Mouse (Mus musculus) embryonic facial prominence, embryonic 12.5 days (tissue): Measurements from ENCODE around the gene Tmsb4x. TPM values are rescaled to one million over a fixed set of nuclear protein-coding genes. Genes with fewer than 3 reads are reported as not detected.

Experiments
- ATAC-seq: fragments of 200-750 bp; cut with Nextera tagmentation; 2 replicates; pipeline ENCODE4 v1.8.0; 2017; ENCODE audit not compliant: insufficient number of reproducible peaks, insufficient read depth, low FRiP score, low TSS enrichment
- H3K27ac ChIP-seq: fragments of 300-500 bp; sonication (generic); 2 replicates; pipeline ENCODE4 v1.5.1; 2016; ENCODE audit warnings: mild to moderate bottlenecking
- H3K27me3 ChIP-seq: fragments of 300-500 bp; sonication (generic); 2 replicates; pipeline ENCODE4 v1.6.1; 2016; ENCODE audit warnings: mild to moderate bottlenecking, moderate library complexity
- H3K36me3 ChIP-seq: fragments of 300-500 bp; sonication (generic); 2 replicates; pipeline ENCODE4 v1.6.1; 2016; ENCODE audit warnings: mild to moderate bottlenecking
- H3K4me1 ChIP-seq: fragments of 300-500 bp; sonication (generic); 2 replicates; pipeline ENCODE4 v1.6.1; 2016
- H3K4me2 ChIP-seq: fragments of 300-500 bp; sonication (generic); replicated peaks from 2 replicates; pipeline ENCODE4 v1.6.1; 2016; ENCODE audit warnings: mild to moderate bottlenecking, moderate library complexity
- H3K4me3 ChIP-seq: fragments of 300-500 bp; sonication (generic); 2 replicates; pipeline ENCODE4 v1.5.1; 2016; ENCODE audit warnings: mild to moderate bottlenecking
- H3K9ac ChIP-seq: fragments of 300-500 bp; sonication (generic); 2 replicates; pipeline ENCODE4 v1.6.1; 2016; ENCODE audit warnings: mild to moderate bottlenecking, moderate library complexity
- H3K9me3 ChIP-seq: fragments of 300-500 bp; sonication (generic); 2 replicates; pipeline ENCODE4 v1.6.1; 2016; ENCODE audit warnings: mild to moderate bottlenecking, moderate library complexity
- WGBS: fragments of 180-500 bp; shearing (Covaris S2); methylation state at CpG from one replicate; pipeline ENCODE4 v1.1.7; 2016; 5-methylcytosine and 5-hydroxymethylcytosine counted together
- polyA plus RNA-seq: library from polyadenylated mRNA; unstranded; fragments of >200 nt; fragmentation: Nextera tagmentation; extraction: Ambion mirVana; gene quantifications from 2 replicates; pipeline ENCODE4 v1.2.1, GENCODE M21; 2016

Tmsb4x gene
- polyA plus RNA-seq: 3,040 and 3,195 TPM in 2 replicates

DNA sequence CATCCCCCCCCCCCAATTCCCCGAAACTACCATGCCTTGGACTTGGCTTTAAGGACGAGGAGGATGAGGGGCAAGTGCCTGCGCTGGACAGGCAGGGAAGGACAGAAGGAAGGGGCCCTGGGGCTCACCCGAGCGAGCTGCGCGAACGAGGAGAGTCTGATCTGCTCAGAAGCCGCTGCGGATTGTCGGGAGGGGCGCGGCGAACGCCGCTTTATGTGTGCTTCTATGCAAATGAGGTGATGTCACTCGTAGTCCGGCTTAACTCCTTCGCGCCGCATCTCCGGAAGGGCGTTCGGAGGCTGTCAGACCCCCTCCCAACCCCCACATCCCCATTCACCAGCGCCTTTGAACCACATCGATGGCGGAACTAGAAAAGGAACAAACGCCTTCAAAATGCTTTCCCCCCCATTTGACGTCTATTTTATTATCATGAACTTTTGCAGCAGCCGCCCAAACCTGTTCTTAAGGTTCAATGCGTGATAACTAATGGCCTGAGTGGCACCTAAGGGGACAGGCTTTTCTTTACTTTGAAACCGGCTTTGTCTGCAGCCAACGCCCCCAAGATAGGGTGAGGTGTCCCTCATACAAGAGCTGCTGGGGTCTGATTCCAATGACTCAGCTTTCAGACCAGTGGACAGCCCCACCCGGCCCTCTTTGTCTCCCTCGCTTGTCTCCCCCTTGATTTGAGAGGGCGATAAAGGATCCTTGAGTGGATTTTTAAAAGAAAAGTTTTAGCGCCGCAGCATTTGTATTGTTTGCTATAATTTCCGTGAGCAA is at the start of gene Tmsb4x:
Tmsb4x (minus strand) TSS at position 338 of the 777 bp plus-strand sequence.
- Histone ChIP-seq H3K4me3 (peak within 1 kb of the TSS; percentile 52), H3K9me3 (no peaks in the 10 kb centered on the region), H3K9ac (peak within 1 kb of the TSS; percentile 68), H3K4me1 (no peaks in the 10 kb centered on the region), H3K27me3 (peaks cover 21% of the 10 kb centered on the region), H3K36me3 (no peaks in the 10 kb centered on the region), H3K4me2 (peak within 1 kb of the TSS; percentile 45), H3K27ac (peak within 1 kb of the TSS; percentile 83)
- ATAC-seq: peak; percentile 79
- WGBS: 27% methylated on average over 39 of the region's 39 CpGs

- WGBS: 96% methylated on average over 3 of the region's 3 CpGs
These were observed 32.6 kb upstream of the Tmsb4x start for GRCm38 (mm10) chrX:167241736-167242135.

GRCm38 (mm10) chrX:167239293-167239921 is 30.3 kb upstream of the Tmsb4x start:
- ATAC-seq: peak; percentile 87
- H3K4me1 ChIP-seq: no peaks in the 10 kb centered on the region
- H3K27ac ChIP-seq: no peak overlapping the region
- H3K4me2 ChIP-seq: no peak overlapping the region
- H3K9me3 ChIP-seq: no peaks in the 10 kb centered on the region
- H3K36me3 ChIP-seq: no peaks in the 10 kb centered on the region
- no peak overlapping the region for H3K4me3 ChIP-seq
- peaks cover 5% of the 10 kb centered on the region; the same call in 1 of the 2 replicates for H3K27me3 ChIP-seq
- 45% methylated on average over 9 of the region's 9 CpGs for WGBS
- H3K9ac ChIP-seq: no peak overlapping the region

More at GRCm38 (mm10) chrX:167241736-167242135, 32.6 kb upstream of the Tmsb4x start:
- Histone ChIP-seq H3K4me1 (no peaks in the 10 kb centered on the region), H3K4me2 (no peak overlapping the region), H3K27me3 (0 out of 2 replicates have a peak, but pooled peaks cover 5% of the 10 kb centered on the region), H3K27ac (no peak overlapping the region), H3K4me3 (no peak overlapping the region), H3K9ac (no peak overlapping the region), H3K36me3 (no peaks in the 10 kb centered on the region), H3K9me3 (no peaks in the 10 kb centered on the region)
- ATAC-seq: no peak

- Histone ChIP-seq H3K4me1 (no peaks in the 10 kb centered on the region), H3K9ac (no peak overlapping the region), H3K9me3 (no peaks in the 10 kb centered on the region), H3K4me3 (no peak overlapping the region), H3K4me2 (no peak overlapping the region), H3K36me3 (no peaks in the 10 kb centered on the region), H3K27me3 (peaks cover 7% of the 10 kb centered on the region; the same call in 1 of the 2 replicates), H3K27ac (0 out of 2 replicates have a peak overlapping the region, but pooled peaks have one; percentile 1)
- ATAC-seq: peak; percentile 67; the same call in 1 of the 2 replicates
- 26% methylated on average over 9 of the region's 9 CpGs for WGBS
These were observed 24.1 kb upstream of the Tmsb4x start for GRCm38 (mm10) chrX:167233104-167233687.

DNA sequence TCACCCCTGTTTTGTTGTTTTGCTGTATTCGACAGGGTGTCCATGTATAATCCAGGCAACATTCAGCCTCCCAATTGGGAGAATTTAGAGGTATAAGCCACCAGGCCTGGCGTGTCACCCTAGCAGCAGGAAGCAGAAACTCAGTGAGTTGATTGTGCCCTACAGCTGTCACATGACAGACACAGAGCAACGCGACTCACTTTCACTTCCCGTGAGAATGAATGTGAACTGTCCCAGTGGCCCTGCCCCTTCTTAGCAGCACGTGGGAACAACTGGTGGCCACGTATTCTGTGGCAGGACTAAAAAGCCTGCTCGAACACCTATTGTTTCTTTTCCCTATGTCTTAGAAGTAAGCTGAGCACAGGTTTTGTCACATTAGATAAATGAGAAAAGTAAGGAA is 22.0 kb upstream of the Tmsb4x start:
- Histone ChIP-seq H3K9ac (no peak overlapping the region), H3K4me1 (no peaks in the 10 kb centered on the region), H3K4me3 (no peak overlapping the region), H3K27me3 (peaks cover 7% of the 10 kb centered on the region; the same call in 1 of the 2 replicates), H3K4me2 (no peak overlapping the region), H3K27ac (no peak overlapping the region), H3K9me3 (no peaks in the 10 kb centered on the region), H3K36me3 (no peaks in the 10 kb centered on the region)
- 53% methylated on average over 8 of the region's 8 CpGs for WGBS
- ATAC-seq: no peak

DNA sequence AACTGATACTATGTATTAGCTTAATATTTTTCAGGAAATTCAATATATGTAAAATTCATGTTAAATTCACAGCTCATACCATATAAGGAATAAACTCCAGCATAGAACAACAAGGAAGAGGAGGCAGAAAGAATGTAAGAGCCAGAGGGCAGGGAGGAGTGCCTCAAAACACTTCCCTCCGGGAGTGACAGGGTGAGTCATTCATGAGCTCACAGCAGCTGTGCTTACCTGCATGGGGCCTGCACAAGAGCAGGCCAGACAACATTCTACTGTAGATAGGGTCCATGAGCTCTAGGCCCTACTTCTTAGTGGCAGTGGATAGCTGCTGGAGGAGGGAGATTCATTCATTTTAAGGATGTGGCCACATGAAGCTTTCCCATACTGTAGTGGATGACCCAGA is 20.7 kb upstream of the Tmsb4x start:
- Histone ChIP-seq H3K36me3 (no peaks in the 10 kb centered on the region), H3K27me3 (peaks cover 7% of the 10 kb centered on the region; the same call in 1 of the 2 replicates), H3K4me3 (no peak overlapping the region), H3K9me3 (no peaks in the 10 kb centered on the region), H3K4me2 (no peak overlapping the region), H3K4me1 (no peaks in the 10 kb centered on the region), H3K9ac (no peak overlapping the region), H3K27ac (no peak overlapping the region)
- ATAC-seq: no peak
- 50% methylated on average over 1 of the region's 1 CpGs for WGBS

DNA sequence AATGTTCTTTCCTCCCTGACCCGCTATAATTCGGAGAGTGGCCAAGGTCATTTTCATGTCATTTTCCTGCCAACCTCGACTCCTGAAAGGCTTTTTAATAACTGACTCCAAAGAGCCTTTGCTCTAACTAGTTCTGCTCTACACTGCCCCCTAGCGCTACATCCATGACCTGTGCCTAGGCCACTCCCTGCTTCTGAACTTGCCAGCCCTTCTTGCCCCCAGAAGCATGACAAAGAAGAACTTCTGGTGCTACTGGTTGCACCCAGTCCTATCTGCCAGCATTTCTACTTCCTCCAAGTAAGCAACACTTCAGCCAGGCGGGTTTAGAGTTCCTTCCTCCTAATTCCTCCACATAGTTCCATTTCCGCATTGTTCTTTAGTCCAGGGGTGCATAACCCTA is 20.1 kb upstream of the Tmsb4x start:
- no peak for ATAC-seq
- 0 out of 2 replicates have a peak, but pooled peaks cover 7% of the 10 kb centered on the region for H3K27me3 ChIP-seq
- no peak overlapping the region for H3K4me3 ChIP-seq
- H3K27ac ChIP-seq: no peak overlapping the region
- no peaks in the 10 kb centered on the region for H3K4me1 ChIP-seq
- H3K36me3 ChIP-seq: no peaks in the 10 kb centered on the region
- 42% methylated on average over 6 of the region's 6 CpGs for WGBS
- H3K4me2 ChIP-seq: no peak overlapping the region
- no peaks in the 10 kb centered on the region for H3K9me3 ChIP-seq
- H3K9ac ChIP-seq: no peak overlapping the region

GRCm38 (mm10) chrX:167227756-167228155 is 18.6 kb upstream of the Tmsb4x start:
- no peak for ATAC-seq
- 0 out of 2 replicates have a peak, but pooled peaks cover 7% of the 10 kb centered on the region for H3K27me3 ChIP-seq

GRCm38 (mm10) chrX:167227138-167227537 is 18.0 kb upstream of the Tmsb4x start:
- 0 out of 2 replicates have a peak, but pooled peaks cover 3% of the 10 kb centered on the region for H3K27me3 ChIP-seq
- 80% methylated on average over 7 of the region's 7 CpGs for WGBS
- no peak overlapping the region for H3K4me2 ChIP-seq
- H3K36me3 ChIP-seq: no peaks in the 10 kb centered on the region
- H3K4me1 ChIP-seq: no peaks in the 10 kb centered on the region
- ATAC-seq: no peak
- H3K4me3 ChIP-seq: no peak overlapping the region
- no peak overlapping the region for H3K27ac ChIP-seq
- H3K9me3 ChIP-seq: no peaks in the 10 kb centered on the region
- no peak overlapping the region for H3K9ac ChIP-seq

More at GRCm38 (mm10) chrX:167227756-167228155, 18.6 kb upstream of the Tmsb4x start:
- WGBS: 91% methylated on average over 6 of the region's 6 CpGs
- Histone ChIP-seq H3K9me3 (no peaks in the 10 kb centered on the region), H3K4me3 (no peak overlapping the region), H3K27ac (no peak overlapping the region), H3K36me3 (no peaks in the 10 kb centered on the region), H3K4me1 (no peaks in the 10 kb centered on the region), H3K4me2 (no peak overlapping the region), H3K9ac (no peak overlapping the region)

DNA sequence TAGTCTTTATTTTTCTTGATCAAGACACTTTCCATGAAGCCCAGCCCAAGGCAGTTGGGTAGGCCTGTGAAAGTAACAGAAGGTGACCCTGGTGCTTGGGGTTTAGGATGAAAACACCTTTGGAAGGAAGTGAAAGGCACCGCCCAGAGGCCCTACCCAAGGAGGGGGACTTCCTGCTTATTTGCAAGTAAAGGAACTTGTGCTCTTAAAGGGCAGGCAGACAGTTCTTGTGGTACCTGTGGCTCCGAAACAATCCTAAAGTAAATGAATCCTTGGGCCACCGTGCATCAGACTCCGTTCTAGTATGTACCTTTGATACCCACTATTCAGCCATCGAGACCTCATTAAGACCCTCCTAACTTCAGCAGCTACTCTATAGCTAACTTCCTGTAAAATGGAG is 17.5 kb upstream of the Tmsb4x start:
- H3K27me3 ChIP-seq: 0 out of 2 replicates have a peak, but pooled peaks cover 4% of the 10 kb centered on the region

DNA sequence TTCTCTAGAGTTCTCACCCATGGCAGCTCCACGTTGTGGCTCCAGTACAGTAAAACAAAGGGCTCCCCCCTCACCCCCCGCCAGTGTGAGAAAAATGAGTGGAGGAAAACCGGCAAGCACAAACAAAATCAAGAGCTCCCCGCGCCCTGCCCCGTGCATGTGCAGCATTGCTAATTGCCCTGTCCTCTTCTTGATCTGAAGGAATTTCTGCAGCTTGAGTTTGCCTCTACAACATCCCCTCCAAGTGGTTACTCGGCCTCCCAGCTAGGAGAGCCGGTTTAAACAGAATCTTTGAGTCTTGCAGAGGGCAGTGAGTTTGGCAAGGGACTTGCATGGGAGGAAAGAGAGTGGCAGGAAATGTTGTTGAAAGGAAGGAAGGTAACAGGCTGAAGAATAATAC is 3.6 kb upstream of the Tmsb4x start:
- Histone ChIP-seq H3K27me3 (peaks cover 18% of the 10 kb centered on the region), H3K27ac (no peak overlapping the region), H3K4me2 (no peak overlapping the region), H3K9ac (no peak overlapping the region), H3K36me3 (no peaks in the 10 kb centered on the region), H3K9me3 (no peaks in the 10 kb centered on the region), H3K4me3 (no peak overlapping the region), H3K4me1 (no peaks in the 10 kb centered on the region)
- peak; percentile 81 for ATAC-seq
- whole genome bisulfite sequencing: 20% methylated on average over 8 of the region's 8 CpGs

More for the DNA sequence above, 17.5 kb upstream of the Tmsb4x start:
- no peaks in the 10 kb centered on the region for H3K9me3 ChIP-seq
- H3K4me3 ChIP-seq: no peak overlapping the region
- H3K36me3 ChIP-seq: no peaks in the 10 kb centered on the region
- no peak for ATAC-seq
- 93% methylated on average over 5 of the region's 5 CpGs for WGBS
- no peak overlapping the region for H3K4me2 ChIP-seq
- no peaks in the 10 kb centered on the region for H3K4me1 ChIP-seq
- no peak overlapping the region for H3K27ac ChIP-seq
- H3K9ac ChIP-seq: no peak overlapping the region
